Mouse (Mus musculus): ENCODE measurements at regions not wholly inside any gene's neighbourhood (a gene's known extent, or its start where the extent isn't known, plus 50 kb on each side); places are given as distances from the start of the nearest gene placed in this dataset.

- TF ChIP-seq CTCF (IDR thresholded peaks at IDR 0.05), result no peak
- ATAC-seq (ENCODE audit: low FRiP score) (no peak), DNase-seq (ENCODE audit: low spot score) (peak; percentile 33)
- no peaks in the 10 kb centered on the region for H3K36me3 ChIP-seq (ENCODE audit: insufficient read depth, low read length)
- H3K27me3 ChIP-seq (ENCODE audit: insufficient read depth, low read length), result no peaks in the 10 kb centered on the region
- H3K27ac ChIP-seq (ENCODE audit: low read depth, low read length), result no peak overlapping the region
- no peaks in the 10 kb centered on the region for H3K4me1 ChIP-seq (ENCODE audit: insufficient read depth, low read length)
- no peak overlapping the region for H3K9ac ChIP-seq (replicated peaks; ENCODE audit: low read length, poor library complexity, severe bottlenecking)
- H3K4me2 ChIP-seq (ENCODE audit: low read depth, low read length, poor library complexity, severe bottlenecking), result no peak overlapping the region
- H3K9me3 ChIP-seq (ENCODE audit: low read length), result no peaks in the 10 kb centered on the region
- 63% methylated on average over 4 of the region's 4 CpGs for WGBS
- H3K4me3 ChIP-seq (ENCODE audit: low read depth, low read length), result no peak overlapping the region
These were observed 288.6 kb downstream of the Rnf152 start for GRCm38 (mm10) chr1:105067902-105068301.

GRCm38 (mm10) chr1:105067049-105067795, 289.3 kb downstream of the Rnf152 start:
- 62% methylated on average over 4 of the region's 4 CpGs for WGBS
- Histone ChIP-seq H3K9ac (replicated peaks; ENCODE audit: low read length, poor library complexity, severe bottlenecking) (no peak overlapping the region), H3K4me2 (ENCODE audit: low read depth, low read length, poor library complexity, severe bottlenecking) (no peak overlapping the region), H3K27ac (ENCODE audit: low read depth, low read length) (no peak overlapping the region), H3K4me1 (ENCODE audit: insufficient read depth, low read length) (no peaks in the 10 kb centered on the region), H3K9me3 (ENCODE audit: low read length) (no peaks in the 10 kb centered on the region), H3K36me3 (ENCODE audit: insufficient read depth, low read length) (no peaks in the 10 kb centered on the region), H3K27me3 (ENCODE audit: insufficient read depth, low read length) (no peaks in the 10 kb centered on the region), H3K4me3 (ENCODE audit: low read depth, low read length) (no peak overlapping the region)
- DNase-seq (ENCODE audit: low spot score) (peak; percentile 5), ATAC-seq (ENCODE audit: low FRiP score) (no peak)
- no peak for TF ChIP-seq CTCF (IDR thresholded peaks at IDR 0.05)

GRCm38 (mm10) chr1:105050584-105051363, 282.4 kb downstream of the Cdh20 start:
- no peak overlapping the region for H3K9ac ChIP-seq (replicated peaks; ENCODE audit: low read length, poor library complexity, severe bottlenecking)
- WGBS, result 47% methylated on average over 10 of the region's 10 CpGs
- H3K36me3 ChIP-seq (ENCODE audit: insufficient read depth, low read length), result no peaks in the 10 kb centered on the region
- no peak overlapping the region for H3K4me2 ChIP-seq (ENCODE audit: low read depth, low read length, poor library complexity, severe bottlenecking)
- no peak overlapping the region for H3K4me3 ChIP-seq (ENCODE audit: low read depth, low read length)
- no peaks in the 10 kb centered on the region for H3K27me3 ChIP-seq (ENCODE audit: insufficient read depth, low read length)
- TF ChIP-seq CTCF (IDR thresholded peaks at IDR 0.05), result no peak
- no peak for ATAC-seq (ENCODE audit: low FRiP score)
- no peaks in the 10 kb centered on the region for H3K4me1 ChIP-seq (ENCODE audit: insufficient read depth, low read length)
- peak; percentile 5 for DNase-seq (ENCODE audit: low spot score)
- no peaks in the 10 kb centered on the region for H3K9me3 ChIP-seq (ENCODE audit: low read length)
- no peak overlapping the region for H3K27ac ChIP-seq (ENCODE audit: low read depth, low read length)

Data from midbrain, postnatal 0 days (tissue).